Mouse (Mus musculus) lung, adult 2 months (tissue): ENCODE data around the gene Rhbdd1.

Experiments
- CTCF ChIP-seq: fragments of 200-500 bp; IDR thresholded peaks from 2 replicates; pipeline ENCODE4 v1.5.1; 2011; ENCODE audit warnings: mild to moderate bottlenecking, low read length, control low read depth; ENCODE audit not compliant: insufficient read depth
- POLR2A ChIP-seq: fragments of 200-500 bp; IDR thresholded peaks from 2 replicates; pipeline ENCODE4 v1.6.1; 2011; ENCODE audit warnings: low read depth, mild to moderate bottlenecking, control low read depth, low read length, borderline replicate concordance; ENCODE audit errors: extremely low read depth

DNA sequence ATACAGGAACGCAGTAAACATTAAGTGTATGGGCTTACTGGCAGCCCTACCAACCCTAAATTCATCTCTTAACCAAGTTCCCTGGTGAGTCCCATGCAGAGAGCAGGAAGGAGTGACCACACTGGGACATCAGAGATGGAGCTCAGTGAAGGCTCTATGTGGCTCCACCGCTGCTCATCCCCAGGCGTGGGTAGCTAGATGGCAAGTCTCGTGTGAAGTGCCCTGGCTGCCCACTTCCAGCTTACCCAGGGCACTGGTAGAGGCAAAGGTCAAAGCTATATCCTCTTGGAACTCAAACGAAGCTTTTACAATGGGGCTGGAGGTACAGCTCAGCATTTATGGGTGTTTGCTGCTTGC lies 117.4 kb downstream of the Rhbdd1 start:
- TF ChIP-seq POLR2A (no peak), CTCF (no peak)
